Mouse (Mus musculus) kidney, embryonic 14.5 days (tissue): Measurements from ENCODE around the gene Kcna10. TPM values are rescaled to one million over a fixed set of nuclear protein-coding genes. Genes with fewer than 3 reads are reported as not detected.

Experiments
- ATAC-seq: fragments of 200-750 bp; cut with Nextera tagmentation; 2 replicates; pipeline ENCODE4 v1.8.0; 2017; ENCODE audit warnings: moderate number of reproducible peaks, mild to moderate bottlenecking, moderate TSS enrichment, moderate library complexity; ENCODE audit not compliant: low FRiP score, low TSS enrichment
- H3K27ac ChIP-seq: fragments of 300-500 bp; sonication (generic); 2 replicates; pipeline ENCODE4 v1.5.1; 2014; ENCODE audit warnings: low read depth, mild to moderate bottlenecking, low read length, moderate library complexity, mixed read lengths
- H3K27me3 ChIP-seq: fragments of 300-500 bp; sonication (generic); 2 replicates; pipeline ENCODE4 v1.6.1; 2014; ENCODE audit warnings: mild to moderate bottlenecking, low read length; ENCODE audit not compliant: control insufficient read depth, insufficient read depth
- H3K36me3 ChIP-seq: fragments of 300-500 bp; sonication (generic); 2 replicates; pipeline ENCODE4 v1.6.1; 2014; ENCODE audit warnings: low read length, mixed read lengths; ENCODE audit not compliant: control insufficient read depth, insufficient read depth
- H3K4me1 ChIP-seq: fragments of 300-500 bp; sonication (generic); 2 replicates; pipeline ENCODE4 v1.6.1; 2014; ENCODE audit warnings: low read length, mixed read lengths; ENCODE audit not compliant: control insufficient read depth, insufficient read depth
- H3K4me2 ChIP-seq: fragments of 300-500 bp; sonication (generic); replicated peaks from 2 replicates; pipeline ENCODE4 v1.6.1; 2014; ENCODE audit warnings: low read depth, mild to moderate bottlenecking, low read length
- H3K4me3 ChIP-seq: fragments of 300-500 bp; sonication (generic); 2 replicates; pipeline ENCODE4 v1.5.1; 2014; ENCODE audit warnings: mild to moderate bottlenecking, low read length
- H3K9ac ChIP-seq: fragments of 300-500 bp; sonication (generic); 2 replicates; pipeline ENCODE4 v1.6.1; 2014; ENCODE audit warnings: low read depth, mild to moderate bottlenecking, low read length, moderate library complexity
- H3K9me3 ChIP-seq: fragments of 300-500 bp; sonication (generic); 2 replicates; pipeline ENCODE4 v1.6.1; 2016; ENCODE audit warnings: low read length; ENCODE audit not compliant: control insufficient read depth
- WGBS: fragments of 180-500 bp; shearing (Covaris S2); extraction: QIAGEN DNeasy Blood & Tissue Kit; methylation state at CpG from one replicate; pipeline ENCODE4 v1.1.7; 2014; 5-methylcytosine and 5-hydroxymethylcytosine counted together
- polyA plus RNA-seq: library from polyadenylated mRNA; unstranded; fragments of >200 nt; fragmentation: Nextera tagmentation; extraction: Ambion mirVana; gene quantifications from 2 replicates; pipeline ENCODE4 v1.2.1, GENCODE M21; 2014

Gene Kcna10
- polyA plus RNA-seq, 1 experiment from 2014 or later, result not detected

- Histone ChIP-seq H3K27me3 (no peaks in the 10 kb centered on the region), H3K4me1 (no peaks in the 10 kb centered on the region), H3K9me3 (no peaks in the 10 kb centered on the region), H3K4me3 (no peak overlapping the region), H3K36me3 (no peaks in the 10 kb centered on the region), H3K27ac (no peak overlapping the region), H3K4me2 (no peak overlapping the region), H3K9ac (no peak overlapping the region)
- no peak for ATAC-seq
- 74% methylated on average over 3 of the region's 3 CpGs for WGBS
These were observed 2.7 kb downstream of the Kcna10 start for GRCm38 (mm10) chr3:107185597-107185996.

DNA sequence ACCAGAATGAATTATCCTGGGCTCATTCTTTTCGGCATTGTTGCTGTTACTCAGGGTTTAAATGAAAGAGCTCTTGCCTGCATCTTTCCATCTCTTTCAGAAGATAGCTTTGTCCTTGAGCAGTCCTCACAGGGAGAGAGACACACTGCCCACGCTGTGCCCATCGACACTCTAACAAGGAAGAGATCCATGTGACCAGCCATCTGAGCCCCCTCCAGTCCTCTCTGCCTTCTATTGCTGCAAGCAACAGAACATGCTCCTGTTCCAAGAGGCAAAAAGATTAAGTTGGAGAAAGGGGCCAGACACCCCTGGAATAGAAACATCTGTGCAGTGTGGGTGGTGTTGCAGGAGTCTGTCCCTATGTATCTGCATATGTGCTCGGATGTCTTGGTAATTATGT lies 4.2 kb downstream of the Kcna10 start:
- H3K36me3 ChIP-seq, result no peaks in the 10 kb centered on the region
- WGBS, result 89% methylated on average over 4 of the region's 4 CpGs
- no peaks in the 10 kb centered on the region for H3K4me1 ChIP-seq
- H3K4me3 ChIP-seq, result no peak overlapping the region
- ATAC-seq, result no peak
- H3K9ac ChIP-seq, result no peak overlapping the region
- no peaks in the 10 kb centered on the region for H3K27me3 ChIP-seq
- H3K4me2 ChIP-seq, result no peak overlapping the region
- no peaks in the 10 kb centered on the region for H3K9me3 ChIP-seq
- no peak overlapping the region for H3K27ac ChIP-seq

DNA sequence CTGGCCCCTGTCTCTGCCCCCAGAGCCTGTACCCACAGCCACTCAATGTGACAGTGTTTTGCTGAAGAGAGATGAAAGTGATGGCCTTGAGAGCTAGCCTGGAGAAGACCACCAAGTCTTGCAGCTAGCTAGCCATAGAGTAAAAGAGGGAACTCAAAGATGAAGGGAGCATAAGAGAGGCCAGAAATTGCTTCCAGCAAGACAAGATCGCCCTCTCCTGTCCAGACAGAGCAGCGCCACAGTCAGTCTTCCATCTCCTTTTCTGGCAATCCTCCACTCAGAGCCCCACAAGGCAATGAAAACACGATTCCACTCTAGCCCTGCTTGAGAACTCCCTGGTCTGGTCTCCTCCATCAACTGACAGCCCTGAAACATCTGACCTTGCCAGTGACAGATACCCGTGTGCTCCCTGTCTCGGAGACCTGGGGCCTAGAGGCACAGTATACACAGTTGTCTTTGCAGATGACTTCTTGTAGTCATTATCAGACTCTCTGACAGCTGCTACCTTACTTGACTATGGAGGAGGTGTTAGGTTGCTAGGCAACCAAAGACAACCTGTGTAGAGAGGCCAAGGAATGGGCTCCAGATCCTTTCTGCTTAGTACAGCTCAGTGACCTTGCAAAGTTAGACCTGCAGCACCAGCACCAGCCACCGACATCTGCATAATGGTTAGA lies 5.5 kb downstream of the Kcna10 start:
- no peaks in the 10 kb centered on the region for H3K36me3 ChIP-seq
- no peaks in the 10 kb centered on the region for H3K4me1 ChIP-seq
- no peak overlapping the region for H3K9ac ChIP-seq
- H3K4me3 ChIP-seq, result no peak overlapping the region
- H3K27me3 ChIP-seq, result no peaks in the 10 kb centered on the region
- H3K9me3 ChIP-seq, result no peaks in the 10 kb centered on the region
- H3K27ac ChIP-seq, result no peak overlapping the region
- H3K4me2 ChIP-seq, result no peak overlapping the region
- WGBS, result 45% methylated on average over 6 of the region's 6 CpGs
- ATAC-seq, result peak; percentile 28; the same call in 1 of the 2 replicates

GRCm38 (mm10) chr3:107201310-107202180 lies 18.7 kb downstream of the Kcna10 start:
- Histone ChIP-seq H3K4me3 (no peak overlapping the region), H3K27ac (no peak overlapping the region), H3K9ac (no peak overlapping the region), H3K27me3 (no peaks in the 10 kb centered on the region), H3K9me3 (no peaks in the 10 kb centered on the region), H3K4me1 (no peaks in the 10 kb centered on the region), H3K36me3 (no peaks in the 10 kb centered on the region), H3K4me2 (no peak overlapping the region)
- 30% methylated on average over 9 of the region's 9 CpGs for WGBS
- no peak for ATAC-seq

DNA sequence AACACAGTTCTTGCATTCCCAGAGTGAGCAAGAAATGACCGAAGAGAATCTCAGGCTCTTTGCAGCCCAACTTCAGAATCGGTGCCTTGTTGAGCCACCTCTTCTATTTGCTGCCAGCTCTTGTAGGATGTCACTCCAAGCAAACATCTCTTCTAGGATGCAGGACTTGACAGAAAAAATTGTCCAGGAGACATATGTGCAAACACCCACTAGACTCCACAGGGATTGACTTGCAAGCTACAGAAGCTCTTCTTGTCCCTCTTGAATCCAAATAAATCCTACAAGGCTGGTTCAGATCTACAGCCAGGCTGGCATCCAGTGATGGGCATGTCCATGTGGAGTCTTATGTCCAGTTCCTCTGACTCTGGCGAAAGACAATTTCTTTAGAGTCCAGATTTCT lies 21.6 kb downstream of the Kcna10 start:
- Histone ChIP-seq H3K9me3 (no peaks in the 10 kb centered on the region), H3K4me2 (no peak overlapping the region), H3K9ac (no peak overlapping the region), H3K36me3 (no peaks in the 10 kb centered on the region), H3K4me1 (0 out of 2 replicates have a peak, but pooled peaks cover 5% of the 10 kb centered on the region), H3K27me3 (no peaks in the 10 kb centered on the region), H3K27ac (no peak overlapping the region), H3K4me3 (no peak overlapping the region)
- no peak for ATAC-seq
- WGBS, result 91% methylated on average over 3 of the region's 3 CpGs

DNA sequence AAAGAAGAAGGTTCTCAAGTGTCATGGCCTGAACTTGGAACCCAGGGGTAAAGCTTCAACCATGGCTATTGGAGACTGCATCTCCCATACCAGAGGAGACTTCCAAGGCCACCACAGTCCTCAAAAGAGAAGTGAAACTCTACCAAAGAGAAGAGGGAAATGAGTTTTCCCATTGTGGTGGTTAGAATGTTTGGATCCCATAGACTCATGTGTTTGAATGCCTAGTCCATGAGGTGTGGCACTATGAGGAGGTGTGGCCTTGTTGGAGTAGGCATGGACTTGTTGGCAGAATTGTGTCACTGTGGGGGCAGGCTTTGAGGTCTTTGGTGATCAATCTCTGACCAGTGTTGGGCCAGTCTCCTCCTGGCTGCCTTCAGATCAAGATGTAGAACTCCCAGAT lies 22.3 kb downstream of the Kcna10 start:
- ATAC-seq, result no peak
- Histone ChIP-seq H3K27me3 (no peaks in the 10 kb centered on the region), H3K9me3 (no peaks in the 10 kb centered on the region), H3K4me2 (no peak overlapping the region), H3K4me1 (0 out of 2 replicates have a peak, but pooled peaks cover 5% of the 10 kb centered on the region), H3K27ac (no peak overlapping the region), H3K9ac (no peak overlapping the region), H3K36me3 (no peaks in the 10 kb centered on the region), H3K4me3 (no peak overlapping the region)

GRCm38 (mm10) chr3:107205994-107206393 lies 23.1 kb downstream of the Kcna10 start:
- WGBS, result 13% methylated on average over 4 of the region's 4 CpGs
- H3K4me3 ChIP-seq, result no peak overlapping the region
- H3K36me3 ChIP-seq, result no peaks in the 10 kb centered on the region
- no peak overlapping the region for H3K9ac ChIP-seq
- 0 out of 2 replicates have a peak, but pooled peaks cover 5% of the 10 kb centered on the region for H3K4me1 ChIP-seq
- no peak overlapping the region for H3K27ac ChIP-seq
- no peaks in the 10 kb centered on the region for H3K27me3 ChIP-seq
- ATAC-seq, result no peak
- H3K4me2 ChIP-seq, result no peak overlapping the region
- H3K9me3 ChIP-seq, result no peaks in the 10 kb centered on the region

GRCm38 (mm10) chr3:107206490-107207150 lies 23.8 kb downstream of the Kcna10 start:
- no peak overlapping the region for H3K27ac ChIP-seq
- H3K27me3 ChIP-seq, result no peaks in the 10 kb centered on the region
- H3K4me1 ChIP-seq, result 0 out of 2 replicates have a peak, but pooled peaks cover 5% of the 10 kb centered on the region
- no peaks in the 10 kb centered on the region for H3K36me3 ChIP-seq
- ATAC-seq, result no peak
- 38% methylated on average over 4 of the region's 4 CpGs for WGBS
- no peaks in the 10 kb centered on the region for H3K9me3 ChIP-seq
- no peak overlapping the region for H3K4me2 ChIP-seq
- no peak overlapping the region for H3K4me3 ChIP-seq
- no peak overlapping the region for H3K9ac ChIP-seq
